Mouse (Mus musculus) hindbrain, embryonic 14.5 days (tissue): Measurements from ENCODE around the gene Oaz1. TPM values are rescaled to one million over a fixed set of nuclear protein-coding genes. Genes with fewer than 3 reads are reported as not detected.

Source experiments
- ATAC-seq: fragments of 200-750 bp; cut with Nextera tagmentation; 2 replicates; pipeline ENCODE4 v1.8.0; 2017; ENCODE audit warnings: moderate number of reproducible peaks, mild to moderate bottlenecking, moderate TSS enrichment, moderate library complexity; ENCODE audit not compliant: low FRiP score
- DNase-seq: peaks from one replicate; pipeline ENCODE4 v3.0.0-alpha.2; 2015; ENCODE audit warnings: low spot score
- H3K27ac ChIP-seq: fragments of 300-500 bp; sonication (generic); 2 replicates; pipeline ENCODE4 v1.5.1; 2014; ENCODE audit warnings: mild to moderate bottlenecking, moderate library complexity
- H3K27me3 ChIP-seq: fragments of 300-500 bp; sonication (generic); 2 replicates; pipeline ENCODE4 v1.6.1; 2014; ENCODE audit warnings: mild to moderate bottlenecking, low read length, mixed read lengths; ENCODE audit not compliant: control insufficient read depth, insufficient read depth
- H3K36me3 ChIP-seq: fragments of 300-500 bp; sonication (generic); replicated peaks from 2 replicates; pipeline ENCODE4 v1.6.1; 2014; ENCODE audit not compliant: control insufficient read depth, insufficient read depth
- H3K4me1 ChIP-seq: fragments of 300-500 bp; sonication (generic); replicated peaks from 2 replicates; pipeline ENCODE4 v1.6.1; 2014; ENCODE audit warnings: antibody characterized with exemption, low read length, mixed read lengths; ENCODE audit not compliant: control insufficient read depth, insufficient read depth
- H3K4me2 ChIP-seq: fragments of 300-500 bp; sonication (generic); replicated peaks from 2 replicates; pipeline ENCODE4 v1.6.1; 2014; ENCODE audit warnings: mild to moderate bottlenecking, moderate library complexity
- H3K4me3 ChIP-seq: fragments of 300-500 bp; sonication (generic); replicated peaks from 2 replicates; pipeline ENCODE4 v1.5.1; 2014; ENCODE audit warnings: mild to moderate bottlenecking, low read length
- H3K9ac ChIP-seq: fragments of 300-500 bp; sonication (generic); 2 replicates; pipeline ENCODE4 v1.6.1; 2014
- H3K9me3 ChIP-seq: fragments of 300-500 bp; sonication (generic); 2 replicates; pipeline ENCODE4 v1.6.1; 2016; ENCODE audit warnings: low read length; ENCODE audit not compliant: control insufficient read depth
- WGBS: fragments of 180-500 bp; shearing (Covaris S2); extraction: QIAGEN DNeasy Blood & Tissue Kit; methylation state at CpG from one replicate; pipeline ENCODE4 v1.1.7; 2014; 5-methylcytosine and 5-hydroxymethylcytosine counted together
- microRNA counts: library from miRNA; unstranded; fragments of <30 nt; microRNA quantifications from one replicate; lab custom pipeline; 2016
- microRNA-seq: library from miRNA; unstranded; fragments of <30 nt; microRNA quantifications from one replicate; pipeline ENCODE4, GENCODE M21; 2016
- polyA plus RNA-seq: library from polyadenylated mRNA; unstranded; fragments of >200 nt; fragmentation: Nextera tagmentation; extraction: Ambion mirVana; gene quantifications from 2 replicates; pipeline ENCODE4 v1.2.1, GENCODE M21; 2014

Oaz1 gene
- polyA plus RNA-seq, 1 experiment from 2014 or later = 1,195 TPM

DNA sequence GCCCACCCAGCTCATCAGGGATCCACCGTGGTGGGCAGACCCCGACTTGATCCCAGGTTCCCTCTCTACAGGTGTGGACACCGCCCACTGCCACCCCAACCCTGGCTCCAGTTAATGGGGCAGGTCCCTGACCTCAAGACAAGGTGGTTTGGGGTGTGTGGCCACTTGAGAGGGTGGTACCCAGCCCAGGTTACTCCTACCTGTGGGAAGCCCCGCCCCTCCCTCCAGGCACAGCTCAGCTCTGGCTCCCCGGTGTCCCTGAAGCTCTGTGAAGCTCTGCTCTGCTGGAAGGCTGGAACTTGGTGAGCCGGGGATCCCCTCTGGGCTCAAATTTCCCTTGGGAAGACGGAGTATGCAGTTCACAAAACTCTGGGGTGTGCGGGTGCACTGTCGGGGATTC is 45.1 kb downstream of the Oaz1 start, which contains the start of gene Tmprss9:
Gene Tmprss9, plus strand, starts transcription at position 268 of the 400 bp plus-strand sequence.
- no peaks in the 10 kb centered on the region for H3K27me3 ChIP-seq

DNA sequence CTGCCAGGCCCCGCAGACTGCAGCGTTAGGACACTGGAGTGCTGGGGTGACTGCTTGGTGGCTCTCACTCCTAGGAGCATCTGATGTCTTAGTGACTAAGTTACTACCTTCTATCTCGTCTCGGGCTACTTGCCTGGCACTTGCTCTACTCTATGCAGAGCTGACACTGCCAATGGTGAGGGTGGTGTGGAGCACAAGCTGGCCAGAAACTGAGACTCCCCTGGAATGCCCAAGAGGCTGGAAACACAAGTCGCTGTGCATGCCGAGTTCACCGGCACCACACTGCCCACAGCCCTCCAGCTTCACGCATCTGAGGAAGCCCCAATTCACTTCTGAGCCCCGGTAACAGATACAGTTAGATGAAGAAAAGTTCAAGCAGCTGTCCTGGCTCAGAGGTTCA is 47.6 kb downstream of the Oaz1 start:
- Histone ChIP-seq H3K27ac (no peak overlapping the region), H3K9ac (no peak overlapping the region), H3K4me1 (no peaks in the 10 kb centered on the region), H3K4me2 (no peak overlapping the region), H3K36me3 (no peaks in the 10 kb centered on the region), H3K9me3 (no peaks in the 10 kb centered on the region), H3K27me3 (no peaks in the 10 kb centered on the region), H3K4me3 (no peak overlapping the region)
- DNase-seq (no peak), ATAC-seq (no peak)
- WGBS = 71% methylated on average over 9 of the region's 9 CpGs

More for the DNA sequence above, 45.1 kb downstream of the Oaz1 start, which contains the start of gene Tmprss9:
- Histone ChIP-seq H3K4me2 (no peak within 1 kb of the TSS), H3K27ac (no peak within 1 kb of the TSS), H3K4me1 (no peaks in the 10 kb centered on the region), H3K9me3 (no peaks in the 10 kb centered on the region), H3K36me3 (peaks cover 19% of the 10 kb centered on the region), H3K9ac (no peak within 1 kb of the TSS), H3K4me3 (no peak within 1 kb of the TSS)
- peak; percentile 7; the same call in 1 of the 2 replicates for ATAC-seq
- DNase-seq = no peak
- WGBS = 35% methylated on average over 9 of the region's 9 CpGs

DNA sequence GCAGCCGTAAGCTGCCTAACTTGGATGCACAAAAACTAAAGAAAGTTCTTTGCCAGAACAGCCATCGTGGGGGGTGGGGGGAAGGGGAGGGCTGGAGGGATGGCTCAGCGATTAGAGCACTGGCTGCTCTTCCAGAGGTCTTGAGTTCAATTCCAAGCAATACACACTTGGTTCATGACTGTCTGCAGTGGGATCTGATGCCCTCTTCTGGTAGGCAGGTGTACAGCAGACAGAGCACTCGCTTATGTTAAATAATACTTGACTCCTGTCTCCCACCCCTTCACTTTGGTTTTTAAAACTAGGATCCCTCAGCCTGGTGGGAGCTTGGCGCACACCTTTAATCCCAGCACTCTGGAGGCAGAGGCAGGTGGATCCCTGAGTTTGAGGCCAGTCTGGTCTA is 49.6 kb downstream of the Oaz1 start:
- ATAC-seq = no peak
- H3K4me3 ChIP-seq = no peak overlapping the region
- no peak overlapping the region for H3K27ac ChIP-seq
- 25% methylated on average over 5 of the region's 5 CpGs for WGBS
- H3K27me3 ChIP-seq = no peaks in the 10 kb centered on the region
- no peak overlapping the region for H3K9ac ChIP-seq
- no peaks in the 10 kb centered on the region for H3K4me1 ChIP-seq
- no peak overlapping the region for H3K4me2 ChIP-seq
- peak; percentile 59 for DNase-seq
- H3K9me3 ChIP-seq = no peaks in the 10 kb centered on the region
- H3K36me3 ChIP-seq = no peaks in the 10 kb centered on the region

DNA sequence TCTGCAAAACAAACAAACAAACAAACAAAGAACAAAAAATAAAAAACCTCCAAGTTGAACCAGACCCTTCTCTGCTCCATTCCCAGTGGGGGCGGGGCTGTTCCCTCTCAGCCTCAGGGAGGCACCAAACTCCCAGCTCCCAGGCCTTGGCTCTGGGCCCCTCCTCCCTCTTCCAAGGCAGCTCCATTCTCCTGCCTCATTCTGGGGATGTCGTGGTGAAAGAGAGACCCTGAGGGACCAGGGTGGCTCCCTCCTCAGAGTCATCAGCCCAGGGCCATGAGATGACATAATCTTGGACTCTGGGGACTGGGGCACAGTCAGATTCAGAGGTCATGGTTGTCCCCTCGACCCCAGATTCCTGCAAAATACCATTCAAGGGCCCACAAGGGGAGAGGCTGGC is 50.1 kb downstream of the Oaz1 start:
- Histone ChIP-seq H3K27me3 (no peaks in the 10 kb centered on the region), H3K4me3 (no peak overlapping the region), H3K4me1 (no peaks in the 10 kb centered on the region), H3K36me3 (no peaks in the 10 kb centered on the region), H3K9ac (no peak overlapping the region), H3K4me2 (no peak overlapping the region), H3K9me3 (no peaks in the 10 kb centered on the region), H3K27ac (no peak overlapping the region)
- ATAC-seq = no peak
- WGBS = 11% methylated on average over 3 of the region's 3 CpGs
- no peak for DNase-seq

MicroRNAs encoded within 50 kb of the gene (microRNA counts, 519-probe panel; counts per million panel counts)
- microRNA mmu-miR-1982 (lab: Ali Mortazavi, UCI) = not detected

Small RNAs within 50 kb of the gene (microRNA-seq; reads per million reads assigned to microRNA genes)
- gene Mir1982 = 6.8 reads per million, percentile 26 among the genes with 10 or more reads in this experiment

Other genes starting within 250 kb of the Oaz1 start
- 5.1 and 5.3 TPM in 2 replicates for gene Klf16, start 249.3 kb upstream of the Oaz1 start, polyA plus RNA-seq
- 157 and 174 TPM in 2 replicates for gene Abhd17a, start 236.3 kb upstream of the Oaz1 start, polyA plus RNA-seq
- 63.1 and 64.5 TPM in 2 replicates for gene Scamp4, start 223.8 kb upstream of the Oaz1 start, polyA plus RNA-seq
- gene Adat3, start 223.8 kb upstream of the Oaz1 start, polyA plus RNA-seq = 5.2 and 5.6 TPM in 2 replicates
- 1.7 and 1.9 TPM in 2 replicates for gene Gm49322, start 220.6 kb upstream of the Oaz1 start, polyA plus RNA-seq
- 65.4 and 76.4 TPM in 2 replicates for gene Csnk1g2, start 203.8 kb upstream of the Oaz1 start, polyA plus RNA-seq
- 83.2 and 83.7 TPM in 2 replicates for gene Btbd2, start 169.6 kb upstream of the Oaz1 start, polyA plus RNA-seq
- 53.8 and 60.2 TPM in 2 replicates for gene Mknk2, start 148.5 kb upstream of the Oaz1 start, polyA plus RNA-seq
- gene Mob3a, start 124.7 kb upstream of the Oaz1 start, polyA plus RNA-seq = 45.3 and 47.1 TPM in 2 replicates
- 20.0 and 20.4 TPM in 2 replicates for gene Izumo4, start 124.5 kb upstream of the Oaz1 start, polyA plus RNA-seq
- gene Ap3d1, start 84.4 kb upstream of the Oaz1 start, polyA plus RNA-seq = 112 and 114 TPM in 2 replicates
- gene Dot1l, start 71.5 kb upstream of the Oaz1 start, polyA plus RNA-seq = 22.4 and 23.8 TPM in 2 replicates
- 55.6 and 62.9 TPM in 2 replicates for gene Sf3a2, start 28.5 kb upstream of the Oaz1 start, polyA plus RNA-seq
- 117 and 123 TPM in 2 replicates for gene Plekhj1, start 28.0 kb upstream of the Oaz1 start, polyA plus RNA-seq
- 0.16 TPM in 1 of 2 replicates, not detected in the other for gene Amh, start 21.4 kb upstream of the Oaz1 start, polyA plus RNA-seq
- 0.37 and 0.96 TPM in 2 replicates for gene Jsrp1, start 13.2 kb upstream of the Oaz1 start, polyA plus RNA-seq
- 9.9 and 14.3 TPM in 2 replicates for gene Lingo3, start 17.4 kb downstream of the Oaz1 start, polyA plus RNA-seq
- gene Lsm7, start 28.6 kb downstream of the Oaz1 start, polyA plus RNA-seq = 241 and 287 TPM in 2 replicates
- gene Sppl2b, start 28.6 kb downstream of the Oaz1 start, polyA plus RNA-seq = 69.3 and 70.3 TPM in 2 replicates
- 0.09 and 0.17 TPM in 2 replicates for gene Tmprss9, start 45.2 kb downstream of the Oaz1 start, polyA plus RNA-seq
- 311 and 351 TPM in 2 replicates for gene Timm13, start 74.3 kb downstream of the Oaz1 start, polyA plus RNA-seq
- 12.9 and 13.8 TPM in 2 replicates for gene Lmnb2, start 91.6 kb downstream of the Oaz1 start, polyA plus RNA-seq
- gene Gadd45b, start 103.4 kb downstream of the Oaz1 start, polyA plus RNA-seq = 6.2 and 8.0 TPM in 2 replicates
- gene Gng7, start 188.3 kb downstream of the Oaz1 start, polyA plus RNA-seq = 17.7 and 20.9 TPM in 2 replicates
- 29.7 and 32.2 TPM in 2 replicates for gene Diras1, start 199.0 kb downstream of the Oaz1 start, polyA plus RNA-seq
- gene Slc39a3, start 210.8 kb downstream of the Oaz1 start, polyA plus RNA-seq = 33.7 and 33.8 TPM in 2 replicates
- 260 and 276 TPM in 2 replicates for gene Sgta, start 233.5 kb downstream of the Oaz1 start, polyA plus RNA-seq
- 35.9 and 37.2 TPM in 2 replicates for gene Thop1, start 243.4 kb downstream of the Oaz1 start, polyA plus RNA-seq